Mouse (Mus musculus): ENCODE data around the gene Cd68. TPM values are rescaled to one million over a fixed set of nuclear protein-coding genes. Genes with fewer than 3 reads are reported as not detected.
"Not testable (repeated sequence)": the region's sequence is repeated elsewhere in the genome, so short reads cannot be mapped to it uniquely, and the experiment has no call there.

Gene Cd68
- polyA plus RNA-seq, 1 experiment from 2014 or later, result 3.4 TPM

DNA sequence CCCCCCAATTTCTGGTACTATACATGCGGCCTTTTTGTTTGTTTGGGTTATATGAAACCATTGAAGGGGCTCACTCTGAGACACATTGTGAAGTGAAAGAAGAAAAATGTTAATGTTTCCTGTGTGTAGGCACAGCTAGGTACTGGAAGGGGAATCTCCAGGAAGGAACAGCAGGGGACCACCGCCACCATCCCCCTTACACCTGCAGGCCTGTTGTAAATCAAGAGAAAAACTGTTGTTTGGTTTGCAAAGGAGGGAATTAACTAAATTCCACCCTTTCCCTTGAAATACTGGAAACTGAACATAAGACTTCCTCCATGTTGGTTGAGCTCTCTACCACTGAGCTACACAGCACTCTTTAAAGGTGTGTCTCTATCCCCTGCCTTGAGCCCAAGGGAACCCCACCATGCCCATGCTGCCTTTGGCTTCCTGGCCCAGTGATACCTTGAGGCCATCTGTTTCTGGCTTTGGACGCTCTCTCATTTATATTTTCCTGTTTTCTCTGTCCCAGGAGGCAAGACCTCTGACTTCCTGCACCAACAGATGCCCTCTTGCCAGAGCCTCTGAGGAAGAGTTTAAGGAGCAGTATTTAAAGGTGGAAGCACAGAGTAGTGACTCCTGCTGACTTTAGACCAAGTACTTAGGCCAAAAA lies 42.8 kb upstream of the Cd68 start:
- Histone ChIP-seq H3K27me3 (ENCODE audit: control insufficient read depth, insufficient read depth, low read length) (no peaks in the 10 kb centered on the region), H3K36me3 (ENCODE audit: control insufficient read depth, insufficient read depth, low read length) (no peaks in the 10 kb centered on the region), H3K27ac (replicated peaks; ENCODE audit: low read depth, low read length) (no peak overlapping the region), H3K9me3 (ENCODE audit: control insufficient read depth, low read length) (no peaks in the 10 kb centered on the region), H3K9ac (ENCODE audit: low read length) (no peak overlapping the region), H3K4me3 (ENCODE audit: low read depth, low read length) (no peak overlapping the region), H3K4me2 (ENCODE audit: low read depth, severe bottlenecking) (no peak overlapping the region), H3K4me1 (ENCODE audit: control insufficient read depth, insufficient read depth, low read length) (peaks cover 8% of the 10 kb centered on the region; the same call in 1 of the 2 replicates)
- WGBS, result 66% methylated on average over 3 of the region's 3 CpGs
- ATAC-seq (ENCODE audit: insufficient number of reproducible peaks, low FRiP score, low TSS enrichment, low read depth) (no peak), DNase-seq (ENCODE audit: low spot score) (no peak)

GRCm38 (mm10) chr11:69707873-69708381 lies 42.0 kb upstream of the Cd68 start:
- H3K9me3 ChIP-seq (ENCODE audit: control insufficient read depth, low read length), result no peaks in the 10 kb centered on the region
- no peak overlapping the region for H3K9ac ChIP-seq (ENCODE audit: low read length)
- H3K4me3 ChIP-seq (ENCODE audit: low read depth, low read length), result no peak overlapping the region
- H3K4me2 ChIP-seq (ENCODE audit: low read depth, severe bottlenecking), result no peak overlapping the region
- DNase-seq (ENCODE audit: low spot score) (no peak), ATAC-seq (ENCODE audit: insufficient number of reproducible peaks, low FRiP score, low TSS enrichment, low read depth) (no peak)
- H3K27me3 ChIP-seq (ENCODE audit: control insufficient read depth, insufficient read depth, low read length), result no peaks in the 10 kb centered on the region
- WGBS, result 93% methylated on average over 4 of the region's 4 CpGs
- no peak overlapping the region for H3K27ac ChIP-seq (replicated peaks; ENCODE audit: low read depth, low read length)
- H3K36me3 ChIP-seq (ENCODE audit: control insufficient read depth, insufficient read depth, low read length), result no peaks in the 10 kb centered on the region
- peaks cover 8% of the 10 kb centered on the region; the same call in 1 of the 2 replicates for H3K4me1 ChIP-seq (ENCODE audit: control insufficient read depth, insufficient read depth, low read length)

DNA sequence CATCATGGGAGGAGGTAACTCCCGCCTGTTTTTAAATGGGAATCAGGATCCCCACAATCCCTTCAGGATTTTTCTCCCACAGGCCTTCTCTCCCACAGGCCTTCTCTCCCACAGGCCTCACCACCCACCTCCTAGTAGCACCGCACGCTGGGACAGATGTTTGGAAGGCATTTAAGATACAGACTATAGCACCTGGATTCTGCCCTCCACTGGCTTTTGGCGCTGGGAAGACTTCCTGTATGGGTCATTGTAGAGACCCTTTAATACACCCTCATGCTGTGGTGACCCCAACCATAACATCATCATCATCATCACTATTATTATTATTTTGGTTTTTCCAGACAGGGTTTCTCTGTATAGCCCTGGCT lies 41.5 kb upstream of the Cd68 start:
- Histone ChIP-seq H3K4me2 (ENCODE audit: low read depth, severe bottlenecking) (no peak overlapping the region), H3K9me3 (ENCODE audit: control insufficient read depth, low read length) (no peaks in the 10 kb centered on the region), H3K9ac (ENCODE audit: low read length) (no peak overlapping the region), H3K27me3 (ENCODE audit: control insufficient read depth, insufficient read depth, low read length) (no peaks in the 10 kb centered on the region), H3K4me1 (ENCODE audit: control insufficient read depth, insufficient read depth, low read length) (peaks cover 8% of the 10 kb centered on the region; the same call in 1 of the 2 replicates), H3K36me3 (ENCODE audit: control insufficient read depth, insufficient read depth, low read length) (no peaks in the 10 kb centered on the region), H3K4me3 (ENCODE audit: low read depth, low read length) (no peak overlapping the region), H3K27ac (replicated peaks; ENCODE audit: low read depth, low read length) (no peak overlapping the region)
- ATAC-seq (ENCODE audit: insufficient number of reproducible peaks, low FRiP score, low TSS enrichment, low read depth) (no peak), DNase-seq (ENCODE audit: low spot score) (no peak)
- 90% methylated on average over 4 of the region's 4 CpGs for WGBS

- WGBS, result 40% methylated on average over 6 of the region's 6 CpGs
- Histone ChIP-seq H3K9me3 (ENCODE audit: control insufficient read depth, low read length) (no peaks in the 10 kb centered on the region), H3K9ac (ENCODE audit: low read length) (no peak overlapping the region), H3K4me3 (ENCODE audit: low read depth, low read length) (no peak overlapping the region), H3K4me2 (ENCODE audit: low read depth, severe bottlenecking) (no peak overlapping the region), H3K27me3 (ENCODE audit: control insufficient read depth, insufficient read depth, low read length) (no peaks in the 10 kb centered on the region), H3K36me3 (ENCODE audit: control insufficient read depth, insufficient read depth, low read length) (no peaks in the 10 kb centered on the region), H3K27ac (replicated peaks; ENCODE audit: low read depth, low read length) (no peak overlapping the region), H3K4me1 (ENCODE audit: control insufficient read depth, insufficient read depth, low read length) (peaks cover 8% of the 10 kb centered on the region; the same call in 1 of the 2 replicates)
- no peak for DNase-seq (ENCODE audit: low spot score)
- no peak for ATAC-seq (ENCODE audit: insufficient number of reproducible peaks, low FRiP score, low TSS enrichment, low read depth)
Observed at GRCm38 (mm10) chr11:69706775-69707479, 41.0 kb upstream of the Cd68 start.

DNA sequence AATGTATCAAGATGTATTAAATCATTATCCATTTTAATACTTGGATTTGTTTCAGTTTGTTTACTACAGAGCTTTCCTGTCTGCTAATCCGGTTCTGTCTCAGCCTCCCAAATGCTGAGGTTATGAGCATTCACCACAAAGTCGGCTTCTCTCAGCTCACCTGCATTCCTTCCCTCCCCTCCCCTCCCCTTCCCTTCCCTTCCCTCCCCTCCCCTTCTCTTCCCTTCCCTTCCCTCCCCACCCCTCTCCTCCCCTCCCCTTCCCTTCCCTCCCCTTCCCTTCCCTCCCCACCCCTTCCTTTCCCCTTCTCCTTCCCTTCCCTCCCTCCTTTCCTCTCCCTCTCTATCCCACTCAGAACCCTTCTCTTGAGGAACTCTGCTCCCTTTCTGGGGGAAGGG lies 38.7 kb upstream of the Cd68 start:
- no peak for ATAC-seq (ENCODE audit: insufficient number of reproducible peaks, low FRiP score, low TSS enrichment, low read depth)
- H3K9me3 ChIP-seq (ENCODE audit: control insufficient read depth, low read length), result no peaks in the 10 kb centered on the region
- WGBS, result 45% methylated on average over 2 of the region's 2 CpGs

GRCm38 (mm10) chr11:69703814-69704612 lies 38.1 kb upstream of the Cd68 start:
- DNase-seq (ENCODE audit: low spot score), result no peak
- no peaks in the 10 kb centered on the region for H3K36me3 ChIP-seq (ENCODE audit: control insufficient read depth, insufficient read depth, low read length)
- no peak overlapping the region for H3K27ac ChIP-seq (replicated peaks; ENCODE audit: low read depth, low read length)
- 75% methylated on average over 8 of the region's 8 CpGs for WGBS
- H3K4me1 ChIP-seq (ENCODE audit: control insufficient read depth, insufficient read depth, low read length), result peaks cover 3% of the 10 kb centered on the region; the same call in 1 of the 2 replicates
- ATAC-seq (ENCODE audit: insufficient number of reproducible peaks, low FRiP score, low TSS enrichment, low read depth), result no peak
- no peaks in the 10 kb centered on the region for H3K9me3 ChIP-seq (ENCODE audit: control insufficient read depth, low read length)
- no peak overlapping the region for H3K4me2 ChIP-seq (ENCODE audit: low read depth, severe bottlenecking)
- H3K4me3 ChIP-seq (ENCODE audit: low read depth, low read length), result no peak overlapping the region
- H3K27me3 ChIP-seq (ENCODE audit: control insufficient read depth, insufficient read depth, low read length), result no peaks in the 10 kb centered on the region
- no peak overlapping the region for H3K9ac ChIP-seq (ENCODE audit: low read length)

More for the DNA sequence above, 38.7 kb upstream of the Cd68 start:
- no peak overlapping the region for H3K27ac ChIP-seq (replicated peaks; ENCODE audit: low read depth, low read length)
- no peak overlapping the region for H3K4me3 ChIP-seq (ENCODE audit: low read depth, low read length)
- H3K9ac ChIP-seq (ENCODE audit: low read length), result no peak overlapping the region
- H3K27me3 ChIP-seq (ENCODE audit: control insufficient read depth, insufficient read depth, low read length), result no peaks in the 10 kb centered on the region
- no peaks in the 10 kb centered on the region for H3K36me3 ChIP-seq (ENCODE audit: control insufficient read depth, insufficient read depth, low read length)
- peaks cover 8% of the 10 kb centered on the region; the same call in 1 of the 2 replicates for H3K4me1 ChIP-seq (ENCODE audit: control insufficient read depth, insufficient read depth, low read length)
- H3K4me2 ChIP-seq (ENCODE audit: low read depth, severe bottlenecking), result no peak overlapping the region
- no peak for DNase-seq (ENCODE audit: low spot score)

DNA sequence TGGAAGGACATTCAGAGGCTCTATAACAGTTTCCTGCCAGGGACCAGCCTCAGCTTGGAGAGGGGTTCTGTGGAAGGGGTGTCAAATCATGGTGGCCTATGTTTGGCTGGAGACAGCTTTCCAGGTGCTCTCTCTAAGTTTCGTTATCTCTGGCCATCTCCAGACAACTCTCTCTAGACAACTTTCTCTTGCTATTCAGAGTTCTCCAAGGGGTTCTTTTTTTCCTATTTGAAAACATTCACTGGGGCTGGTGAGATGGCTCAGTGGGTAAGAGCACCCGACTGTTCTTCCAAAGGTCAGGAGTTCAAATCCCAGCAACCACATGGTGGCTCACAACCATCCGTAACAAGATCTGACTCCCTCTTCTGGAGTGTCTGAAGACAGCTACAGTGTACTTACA lies 37.4 kb upstream of the Cd68 start:
- not testable (repeated sequence) for H3K27ac ChIP-seq (replicated peaks; ENCODE audit: low read depth, low read length); ATAC-seq (ENCODE audit: insufficient number of reproducible peaks, low FRiP score, low TSS enrichment, low read depth); H3K27me3 ChIP-seq (ENCODE audit: control insufficient read depth, insufficient read depth, low read length); H3K9ac ChIP-seq (ENCODE audit: low read length); H3K9me3 ChIP-seq (ENCODE audit: control insufficient read depth, low read length); H3K36me3 ChIP-seq (ENCODE audit: control insufficient read depth, insufficient read depth, low read length); H3K4me2 ChIP-seq (ENCODE audit: low read depth, severe bottlenecking); H3K4me1 ChIP-seq (ENCODE audit: control insufficient read depth, insufficient read depth, low read length); H3K4me3 ChIP-seq (ENCODE audit: low read depth, low read length); DNase-seq (ENCODE audit: low spot score)
- WGBS, result 67% methylated on average over 2 of the region's 3 CpGs

DNA sequence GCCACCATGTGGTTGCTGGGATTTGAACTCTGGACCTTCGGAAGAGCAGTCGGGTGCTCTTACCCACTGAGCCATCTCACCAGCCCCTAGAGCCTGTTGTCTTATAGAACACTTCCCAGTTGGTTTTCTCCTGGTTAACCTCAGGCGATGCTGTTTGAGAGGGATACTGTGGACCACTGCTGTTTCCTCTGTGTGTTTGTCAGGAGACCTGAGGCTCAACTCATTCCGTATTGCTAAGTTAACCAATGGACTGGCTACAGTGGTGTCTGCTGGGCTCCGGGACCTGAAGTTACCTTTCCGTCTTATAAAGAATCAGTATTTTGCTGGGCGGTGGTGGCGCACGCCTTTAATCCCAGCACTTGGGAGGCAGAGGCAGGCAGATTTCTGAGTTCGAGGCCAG lies 36.9 kb upstream of the Cd68 start:
- not testable (repeated sequence) for H3K9ac ChIP-seq (ENCODE audit: low read length); H3K36me3 ChIP-seq (ENCODE audit: control insufficient read depth, insufficient read depth, low read length); H3K27me3 ChIP-seq (ENCODE audit: control insufficient read depth, insufficient read depth, low read length); H3K4me3 ChIP-seq (ENCODE audit: low read depth, low read length); H3K4me1 ChIP-seq (ENCODE audit: control insufficient read depth, insufficient read depth, low read length); H3K9me3 ChIP-seq (ENCODE audit: control insufficient read depth, low read length); H3K4me2 ChIP-seq (ENCODE audit: low read depth, severe bottlenecking); DNase-seq (ENCODE audit: low spot score); H3K27ac ChIP-seq (replicated peaks; ENCODE audit: low read depth, low read length); ATAC-seq (ENCODE audit: insufficient number of reproducible peaks, low FRiP score, low TSS enrichment, low read depth)
- 94% methylated on average over 10 of the region's 10 CpGs for WGBS
